Mouse (Mus musculus): ENCODE results near the gene Myl4. TPM values are rescaled to one million over a fixed set of nuclear protein-coding genes. Genes with fewer than 3 reads are reported as not detected.

Myl4 gene
- polyA plus RNA-seq, 1 experiment from 2014 or later, result 1.3 TPM

DNA sequence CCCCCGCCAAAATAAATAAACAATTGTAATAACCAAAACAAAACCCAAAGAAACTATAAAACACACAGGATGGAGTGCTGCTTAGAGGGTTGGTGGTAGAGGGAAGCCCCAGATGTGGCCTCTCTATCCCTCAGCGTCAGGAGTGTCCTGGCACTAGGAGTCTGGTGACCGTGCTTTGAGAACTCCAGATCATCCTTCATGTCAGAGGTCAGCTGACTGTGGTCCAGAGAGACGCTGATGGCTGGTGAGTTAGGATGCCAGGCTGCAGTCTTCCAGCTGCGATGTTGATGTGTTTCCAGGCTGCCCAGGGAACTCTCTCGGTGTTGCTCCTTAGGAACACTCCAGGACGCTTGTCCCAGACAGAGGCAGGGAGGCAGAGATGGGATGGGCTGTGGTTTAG, 21.6 kb downstream of the Myl4 start:
- ChIA-PET POLR2A (no interaction called here), CTCF (interaction anchor here (2.1 kb wide), 1 partner anchor 12 kb away, joined by 7 read pairs; no protein-coding TSS in a partner anchor)
- TF ChIP-seq CTCF (IDR thresholded peaks at IDR 0.05), result no peak
- in situ Hi-C loops (cut with MboI; ENCODE audit: low pct_unique_long_range_greater_than_20kb), result no loop called here
- DNase-seq (ENCODE audit: low read depth, low spot score), result no peak
- no peaks in the 10 kb centered on the region for H3K27me3 ChIP-seq
- no peak for ATAC-seq

DNA sequence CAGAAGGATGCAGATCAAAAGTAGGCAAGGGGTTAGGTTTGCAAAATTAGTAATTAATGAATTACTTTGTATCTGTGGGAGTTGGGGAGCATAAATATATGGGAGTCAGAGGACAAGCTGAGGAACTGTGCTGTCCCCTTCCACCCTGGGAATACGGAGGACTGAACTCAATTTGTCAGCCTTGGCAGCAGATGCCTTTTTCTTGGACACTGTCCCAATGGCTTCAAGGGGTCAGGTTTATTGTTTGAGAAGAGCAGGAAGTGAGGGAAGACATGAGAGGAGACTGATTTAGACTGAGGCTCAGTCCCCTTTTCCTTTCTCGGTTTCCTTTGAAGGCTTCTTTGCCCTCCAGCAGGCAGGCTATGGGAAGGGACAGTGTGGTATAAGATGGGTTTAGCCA, 22.1 kb downstream of the Myl4 start:
- CTCF ChIA-PET, result interaction anchor here (2.1 kb wide), 1 partner anchor 12 kb away, joined by 7 read pairs; no protein-coding TSS in a partner anchor
- in situ Hi-C loops (cut with MboI; ENCODE audit: low pct_unique_long_range_greater_than_20kb), result no loop called here
- no peak for ATAC-seq
- no peak for DNase-seq (ENCODE audit: low read depth, low spot score)
- no peak for TF ChIP-seq CTCF (IDR thresholded peaks at IDR 0.05)
- H3K27me3 ChIP-seq, result no peaks in the 10 kb centered on the region
- POLR2A ChIA-PET, result no interaction called here

- TF ChIP-seq CTCF (IDR thresholded peaks at IDR 0.05), result no peak
- in situ Hi-C loops (cut with MboI; ENCODE audit: low pct_unique_long_range_greater_than_20kb), result loop anchor here (25.0 kb wide), 1 partner anchor 410 kb away; no protein-coding TSS in a partner anchor
- CTCF ChIA-PET, result interaction anchor here (1.9 kb wide), 1 partner anchor 13 kb away, joined by 5 read pairs; no protein-coding TSS in a partner anchor
- ATAC-seq (no peak), DNase-seq (ENCODE audit: low read depth, low spot score) (no peak)
- no peaks in the 10 kb centered on the region for H3K27me3 ChIP-seq
- POLR2A ChIA-PET, result no interaction called here
Observed at GRCm38 (mm10) chr11:104576772-104577612, 26.5 kb downstream of the Myl4 start.

DNA sequence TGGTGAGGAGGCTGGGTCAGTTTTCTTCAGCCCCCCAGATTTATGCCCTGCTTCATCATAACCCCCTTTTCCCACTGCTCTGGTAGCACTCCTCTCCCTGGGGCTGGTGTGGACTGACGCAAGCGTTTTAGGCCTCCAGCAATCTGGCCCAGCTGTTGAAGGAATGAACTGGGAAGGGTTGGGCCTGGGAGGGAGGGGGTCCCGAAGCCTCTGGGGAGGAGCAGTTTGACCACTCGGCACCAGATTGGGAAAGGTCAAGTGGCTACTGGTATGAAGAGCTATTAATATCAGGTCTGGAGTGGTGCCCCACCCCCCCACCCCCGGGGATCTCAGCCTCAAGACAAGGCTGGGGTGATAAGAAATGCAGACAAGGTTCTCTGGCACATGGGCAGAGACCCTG, 27.6 kb downstream of the Myl4 start:
- ATAC-seq (no peak), DNase-seq (ENCODE audit: low read depth, low spot score) (no peak)
- CTCF ChIA-PET, result interaction anchor here (1.9 kb wide), 1 partner anchor 12 kb away, joined by 5 read pairs; no protein-coding TSS in a partner anchor
- POLR2A ChIA-PET, result interaction anchor here (0.7 kb wide), 1 partner anchor 53 kb away, joined by 4 read pairs; no protein-coding TSS in a partner anchor
- H3K27me3 ChIP-seq, result no peaks in the 10 kb centered on the region
- no peak for TF ChIP-seq CTCF (IDR thresholded peaks at IDR 0.05)
- in situ Hi-C loops (cut with MboI; ENCODE audit: low pct_unique_long_range_greater_than_20kb), result loop anchor here (25.0 kb wide), 1 partner anchor 409 kb away; no protein-coding TSS in a partner anchor

GRCm38 (mm10) chr11:104579084-104579483, 28.6 kb downstream of the Myl4 start:
- in situ Hi-C loops (cut with MboI; ENCODE audit: low pct_unique_long_range_greater_than_20kb), result loop anchor here (25.0 kb wide), 1 partner anchor 408 kb away; no protein-coding TSS in a partner anchor
- ChIA-PET CTCF (no interaction called here), POLR2A (no interaction called here)

DNA sequence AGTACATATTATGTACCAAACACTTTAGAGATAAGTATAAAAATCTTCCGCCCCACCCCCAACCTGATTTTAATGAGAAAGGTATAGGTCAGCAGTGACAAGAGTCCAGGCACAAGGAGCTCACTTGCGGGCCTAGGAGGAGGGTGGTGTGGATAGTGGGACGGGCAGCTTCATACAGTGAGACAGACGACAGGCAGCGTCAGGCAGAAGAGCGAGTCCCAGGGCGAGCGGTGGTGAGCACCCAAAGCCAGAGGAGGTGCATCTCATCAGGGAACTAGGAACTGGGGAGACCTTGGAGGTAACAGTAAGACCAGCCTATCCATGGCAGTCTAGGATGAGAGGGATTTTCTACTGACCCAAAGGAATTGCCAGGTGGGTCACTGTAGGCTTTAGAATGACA, 29.1 kb downstream of the Myl4 start:
- ChIA-PET POLR2A (no interaction called here), CTCF (interaction anchor here (1.6 kb wide), 1 partner anchor 10 kb away, joined by 7 read pairs; no protein-coding TSS in a partner anchor)
- H3K27me3 ChIP-seq, result no peaks in the 10 kb centered on the region
- DNase-seq (ENCODE audit: low read depth, low spot score) (no peak), ATAC-seq (no peak)
- TF ChIP-seq CTCF (IDR thresholded peaks at IDR 0.05), result no peak
- in situ Hi-C loops (cut with MboI; ENCODE audit: low pct_unique_long_range_greater_than_20kb), result loop anchor here (25.0 kb wide), 1 partner anchor 408 kb away; no protein-coding TSS in a partner anchor

More at GRCm38 (mm10) chr11:104579084-104579483, 28.6 kb downstream of the Myl4 start:
- ATAC-seq, result no peak
- no peak for TF ChIP-seq CTCF (IDR thresholded peaks at IDR 0.05)
- no peaks in the 10 kb centered on the region for H3K27me3 ChIP-seq
- no peak for DNase-seq (ENCODE audit: low read depth, low spot score)

DNA sequence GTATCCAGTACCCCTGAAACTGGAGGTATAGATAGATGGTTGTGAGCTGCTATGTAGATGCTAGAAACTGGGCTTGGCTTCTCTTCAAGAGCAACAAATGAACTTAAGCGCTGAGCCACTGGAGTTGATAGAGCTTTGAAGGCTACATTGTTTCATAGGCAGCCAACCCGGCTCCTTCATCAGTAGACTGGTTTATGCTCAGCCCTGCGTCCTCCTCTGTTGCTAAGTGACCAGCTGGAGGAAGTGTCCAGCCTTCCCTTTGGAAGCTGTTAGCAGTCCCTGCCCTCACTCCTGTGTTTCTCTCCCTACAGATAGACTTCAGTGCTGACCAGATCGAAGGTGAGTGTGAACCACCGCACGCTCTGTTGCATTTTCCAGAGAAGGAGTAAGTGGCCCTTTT, 29.6 kb downstream of the Myl4 start:
- H3K27me3 ChIP-seq, result no peaks in the 10 kb centered on the region
- DNase-seq (ENCODE audit: low read depth, low spot score) (no peak), ATAC-seq (no peak)
- ChIA-PET POLR2A (no interaction called here), CTCF (interaction anchor here (1.6 kb wide), 1 partner anchor 10 kb away, joined by 7 read pairs; no protein-coding TSS in a partner anchor)
- no peak for TF ChIP-seq CTCF (IDR thresholded peaks at IDR 0.05)
- in situ Hi-C loops (cut with MboI; ENCODE audit: low pct_unique_long_range_greater_than_20kb), result loop anchor here (25.0 kb wide), 1 partner anchor 407 kb away; no protein-coding TSS in a partner anchor

DNA sequence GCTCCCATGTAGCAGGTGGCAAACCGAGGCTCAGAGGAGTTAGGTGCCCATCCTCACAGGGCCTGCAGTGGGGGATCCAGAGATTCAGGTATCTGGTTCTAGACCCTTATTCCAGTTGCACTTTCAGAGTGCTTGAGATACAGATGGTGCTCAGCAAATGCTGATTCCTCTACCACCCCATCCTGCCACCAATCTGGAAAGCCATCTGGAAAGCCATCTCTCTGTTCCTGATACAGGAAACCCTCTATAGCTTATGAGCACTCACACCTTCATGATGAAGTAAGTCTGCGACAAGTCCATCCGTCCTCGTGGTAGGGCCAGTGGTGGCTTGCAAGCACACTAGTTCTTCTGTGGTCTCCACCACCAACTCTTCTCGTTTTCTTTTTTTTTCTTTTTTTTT, 30.1 kb downstream of the Myl4 start:
- ATAC-seq (no peak), DNase-seq (ENCODE audit: low read depth, low spot score) (no peak)
- ChIA-PET POLR2A (no interaction called here), CTCF (interaction anchor here (1.6 kb wide), 1 partner anchor 9 kb away, joined by 7 read pairs; no protein-coding TSS in a partner anchor)
- no peak for TF ChIP-seq CTCF (IDR thresholded peaks at IDR 0.05)
- in situ Hi-C loops (cut with MboI; ENCODE audit: low pct_unique_long_range_greater_than_20kb), result loop anchor here (25.0 kb wide), 1 partner anchor 407 kb away; no protein-coding TSS in a partner anchor
- H3K27me3 ChIP-seq, result no peaks in the 10 kb centered on the region

GRCm38 (mm10) chr11:104581446-104582307, 31.2 kb downstream of the Myl4 start:
- in situ Hi-C loops (cut with MboI; ENCODE audit: low pct_unique_long_range_greater_than_20kb), result loop anchor here (25.0 kb wide), 1 partner anchor 406 kb away; no protein-coding TSS in a partner anchor
- no peak for DNase-seq (ENCODE audit: low read depth, low spot score)
- ATAC-seq, result no peak
- ChIA-PET CTCF (interaction anchor here (1.0 to 1.2 kb wide), 2 partner anchors 8 to 24 kb away, joined by 3 to 5 read pairs; no protein-coding TSS in a partner anchor), POLR2A (interaction anchor here (0.6 to 0.7 kb wide), 2 partner anchors 106 to 574 kb away, joined by 4 to 6 read pairs; no protein-coding TSS in a partner anchor)
- TF ChIP-seq CTCF (IDR thresholded peaks at IDR 0.05), result no peak
- no peaks in the 10 kb centered on the region for H3K27me3 ChIP-seq

GRCm38 (mm10) chr11:104582308-104582606, 31.8 kb downstream of the Myl4 start:
- ChIA-PET POLR2A (interaction anchor here (0.6 kb wide), 1 partner anchor 106 kb away, joined by 4 read pairs; no protein-coding TSS in a partner anchor), CTCF (interaction anchor here (1.0 to 1.2 kb wide), 2 partner anchors 8 to 25 kb away, joined by 3 to 5 read pairs; no protein-coding TSS in a partner anchor)
- no peak for ATAC-seq
- in situ Hi-C loops (cut with MboI; ENCODE audit: low pct_unique_long_range_greater_than_20kb), result loop anchor here (25.0 kb wide), 1 partner anchor 405 kb away; no protein-coding TSS in a partner anchor
- no peaks in the 10 kb centered on the region for H3K27me3 ChIP-seq
- DNase-seq (ENCODE audit: low read depth, low spot score), result no peak
- no peak for TF ChIP-seq CTCF (IDR thresholded peaks at IDR 0.05)

All from Patski (cell line).